Mouse (Mus musculus) frontal cortex, postnatal 36 days (tissue): Measurements from ENCODE around the gene Asb18.

ENCODE experiments used
- DNase-seq, 2 experiments: peaks; one replicate each; pipeline ENCODE4 v3.0.0; 2022; ENCODE audit warnings: low spot score in 2 of 2

Gene Asb18

DNA sequence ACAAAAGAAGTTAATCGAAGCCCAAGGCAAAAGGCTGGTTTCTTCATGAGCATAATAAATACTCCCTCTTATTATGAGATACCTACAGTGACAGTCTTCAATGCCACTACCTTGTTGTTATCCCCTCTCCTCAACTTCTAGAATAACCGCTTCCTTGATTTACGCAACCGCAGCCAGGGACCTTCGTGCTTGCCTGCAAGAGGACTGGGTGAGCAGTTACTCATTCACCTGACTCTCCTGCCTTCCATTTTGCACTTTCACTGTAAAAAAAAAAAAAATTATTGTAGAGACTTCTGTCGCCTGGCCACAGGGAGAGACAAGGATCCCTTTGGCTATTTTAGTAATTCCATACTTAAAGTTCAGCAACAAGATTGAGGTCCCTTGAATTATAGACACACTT lies 81.4 kb downstream of the Asb18 start:
- DNase-seq = no peak

- no peak for DNase-seq
Measured at GRCm38 (mm10) chr1:89932616-89933015, 81.8 kb downstream of the Asb18 start.

DNA sequence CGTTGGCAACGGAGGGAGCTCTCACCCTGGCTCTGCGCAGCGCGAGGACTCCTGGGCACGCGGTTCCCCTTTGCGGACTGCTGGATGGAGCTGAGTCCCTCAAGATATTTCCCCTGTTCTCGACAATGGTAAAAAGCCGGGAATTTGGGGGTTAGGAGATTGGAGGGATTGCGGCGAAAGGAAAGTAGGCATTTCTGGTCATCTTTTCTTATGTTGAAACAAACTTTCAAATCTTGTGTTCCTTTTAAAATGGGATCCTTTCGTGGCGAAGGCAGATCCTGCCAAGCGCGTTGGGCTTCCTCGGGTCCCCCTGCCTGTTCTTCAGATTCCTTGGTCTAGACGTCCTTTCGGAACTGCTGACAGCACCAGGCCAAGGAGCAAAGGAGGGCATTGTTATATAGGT lies 82.4 kb downstream of the Asb18 start:
- DNase-seq = no peak

- no peak for DNase-seq
Measured at GRCm38 (mm10) chr1:89931120-89931519, 83.3 kb downstream of the Asb18 start, which contains the start of gene Gbx2. TSS of gene Gbx2 (minus strand) at chr1:89931179.

- no peak for DNase-seq
Measured at GRCm38 (mm10) chr1:89930551-89930950, 83.9 kb downstream of the Asb18 start.

GRCm38 (mm10) chr1:89929721-89930505 lies 84.6 kb downstream of the Asb18 start:
- DNase-seq = no peak

- no peak for DNase-seq
Measured at GRCm38 (mm10) chr1:89929181-89929580, 85.3 kb downstream of the Asb18 start.

DNA sequence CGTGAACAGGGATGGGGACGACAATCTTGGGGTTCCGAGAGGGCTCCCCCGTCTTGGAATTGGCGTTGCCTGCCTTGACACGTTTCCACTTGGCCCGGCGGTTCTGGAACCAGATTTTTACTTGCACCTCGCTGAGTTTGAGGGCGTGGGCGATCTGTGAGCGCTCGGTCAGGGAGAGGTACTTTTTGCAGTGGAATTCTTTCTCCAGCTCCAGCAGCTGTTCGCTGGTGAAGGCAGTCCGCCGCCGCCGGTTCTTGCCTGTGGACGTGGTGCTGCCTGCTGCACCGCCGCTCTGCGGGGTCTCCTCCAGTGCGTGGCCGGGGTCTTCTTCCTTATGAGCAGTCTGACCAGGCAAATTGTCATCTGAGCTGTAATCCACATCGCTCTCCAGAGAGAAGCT lies 85.8 kb downstream of the Asb18 start:
- no peak for DNase-seq

DNA sequence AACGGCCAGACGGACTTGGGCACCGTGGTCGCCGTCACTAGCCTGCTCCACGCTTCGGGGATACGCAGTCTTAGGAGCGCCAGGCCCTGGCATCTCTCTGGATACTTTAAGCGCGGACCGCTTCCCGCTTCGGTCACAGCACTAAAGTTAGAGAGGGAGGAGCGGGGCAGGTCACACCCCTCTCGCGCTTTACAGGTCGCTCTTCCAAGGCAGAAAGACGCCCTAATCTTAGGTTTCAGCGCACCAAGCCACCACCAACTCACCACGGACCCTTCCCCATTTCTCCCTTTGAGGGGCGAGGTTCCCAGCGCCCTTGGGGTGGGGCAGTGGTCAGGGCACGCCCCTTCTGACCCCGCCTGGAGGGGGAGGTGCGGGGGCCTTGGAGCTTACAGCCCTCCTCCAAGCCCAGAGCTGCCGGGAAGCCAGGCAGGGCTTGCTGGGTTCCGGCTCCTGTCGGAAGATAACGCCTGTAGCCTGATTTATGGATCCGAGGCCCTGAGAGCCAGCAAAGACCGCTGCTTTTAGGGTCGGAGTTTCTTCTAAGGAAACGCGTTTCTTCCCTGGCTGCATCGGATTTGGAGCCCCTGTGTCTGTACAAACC lies 87.3 kb downstream of the Asb18 start:
- DNase-seq = no peak

- DNase-seq = no peak
Measured at GRCm38 (mm10) chr1:89926583-89927060, 87.8 kb downstream of the Asb18 start.

DNA sequence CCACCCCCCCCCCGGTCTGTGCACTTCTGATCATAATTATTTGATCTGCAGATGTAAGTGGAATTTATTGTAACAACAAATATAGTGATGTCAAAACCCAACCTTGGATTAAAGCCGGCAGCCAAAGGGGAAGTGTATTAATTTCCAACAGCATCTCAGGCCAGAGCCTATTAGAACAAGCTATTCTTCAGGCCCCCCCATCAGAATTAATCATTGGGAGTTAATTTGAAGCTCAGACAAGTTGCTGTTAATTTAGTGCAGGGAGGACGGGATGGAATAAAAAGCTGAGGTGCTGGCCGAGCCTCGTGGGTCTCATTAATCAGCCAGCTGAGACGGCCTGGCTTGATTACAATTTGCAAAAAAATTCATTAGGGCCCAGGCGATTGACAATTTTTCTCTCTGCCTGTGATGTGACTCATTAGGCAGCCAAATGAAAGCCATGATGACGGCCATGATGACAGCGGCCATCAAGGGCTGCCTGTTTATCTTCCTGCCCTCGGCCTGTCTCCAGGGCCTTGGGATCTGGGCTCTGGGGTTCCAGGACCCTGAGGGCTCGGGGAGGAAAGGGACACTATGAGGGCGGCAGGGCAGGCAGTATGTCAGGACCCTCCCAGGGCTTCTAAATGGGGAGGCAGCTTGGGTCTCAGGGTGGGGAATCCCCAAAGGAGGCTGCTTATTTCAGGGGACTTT lies 88.8 kb downstream of the Asb18 start:
- DNase-seq = no peak

GRCm38 (mm10) chr1:89923642-89924020 lies 90.8 kb downstream of the Asb18 start:
- no peak for DNase-seq

GRCm38 (mm10) chr1:89922883-89923641 lies 91.4 kb downstream of the Asb18 start:
- DNase-seq = no peak

- no peak for DNase-seq
Measured at GRCm38 (mm10) chr1:89922282-89922681, 92.2 kb downstream of the Asb18 start.

GRCm38 (mm10) chr1:89921806-89922205 lies 92.7 kb downstream of the Asb18 start:
- no peak for DNase-seq

DNA sequence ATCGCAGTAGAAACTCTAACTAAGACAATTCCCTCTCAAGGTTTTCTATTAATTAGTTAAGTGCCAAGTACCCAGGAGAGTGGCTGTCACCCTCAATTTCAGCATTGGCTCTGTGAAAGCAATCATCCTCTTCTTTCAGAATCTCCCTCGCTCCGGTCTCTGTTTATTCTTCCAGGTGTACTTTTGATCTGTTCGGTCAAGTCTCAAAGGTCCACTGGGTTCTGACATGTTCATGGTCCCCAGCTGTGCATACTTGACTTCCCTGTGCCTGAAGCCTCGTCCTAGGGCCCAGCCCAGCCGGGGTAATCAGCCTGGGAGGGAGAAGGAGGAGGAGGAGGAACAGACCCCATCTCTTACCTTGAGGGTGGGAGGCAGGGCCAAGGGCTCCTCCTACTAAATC lies 95.3 kb downstream of the Asb18 start:
- DNase-seq = no peak

GRCm38 (mm10) chr1:89918111-89918510 lies 96.4 kb downstream of the Asb18 start:
- DNase-seq = no peak

GRCm38 (mm10) chr1:89913611-89914010 lies 100.9 kb downstream of the Asb18 start:
- no peak for DNase-seq

- DNase-seq = no peak
Measured at GRCm38 (mm10) chr1:89912392-89912791, 102.1 kb downstream of the Asb18 start.

- no peak for DNase-seq
Measured at GRCm38 (mm10) chr1:89909796-89910195, 104.7 kb downstream of the Asb18 start.

- DNase-seq = no peak
Measured at GRCm38 (mm10) chr1:89902641-89903040, 111.8 kb downstream of the Asb18 start.

DNA sequence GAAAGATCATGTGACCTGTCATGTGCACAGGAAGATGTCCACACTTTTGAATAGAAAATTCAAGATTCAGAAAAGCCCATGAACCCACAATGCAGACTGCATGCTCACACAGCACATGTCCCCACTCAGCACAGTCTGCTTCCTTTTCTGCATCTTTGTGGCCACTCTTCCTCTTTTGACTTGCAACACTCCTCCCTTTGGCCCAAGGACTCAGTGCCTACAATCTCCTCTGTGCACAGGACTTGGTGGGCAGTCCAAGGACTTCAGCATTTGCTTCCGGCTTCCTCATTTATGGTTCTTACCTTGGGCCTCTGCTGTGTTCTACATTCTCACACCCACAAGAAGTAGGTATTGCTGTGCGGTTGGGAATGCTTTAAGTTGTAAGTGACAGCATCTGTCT lies 112.2 kb downstream of the Asb18 start:
- no peak for DNase-seq
